Mouse (Mus musculus): Measurements from ENCODE around the gene Ccdc191. TPM values are rescaled to one million over a fixed set of nuclear protein-coding genes. Genes with fewer than 3 reads are reported as not detected.

Gene Ccdc191
- 6.6 and 6.7 TPM in 2 replicates for polyA plus RNA-seq (2014; fragmentation: Nextera tagmentation; extraction: Ambion mirVana)

DNA sequence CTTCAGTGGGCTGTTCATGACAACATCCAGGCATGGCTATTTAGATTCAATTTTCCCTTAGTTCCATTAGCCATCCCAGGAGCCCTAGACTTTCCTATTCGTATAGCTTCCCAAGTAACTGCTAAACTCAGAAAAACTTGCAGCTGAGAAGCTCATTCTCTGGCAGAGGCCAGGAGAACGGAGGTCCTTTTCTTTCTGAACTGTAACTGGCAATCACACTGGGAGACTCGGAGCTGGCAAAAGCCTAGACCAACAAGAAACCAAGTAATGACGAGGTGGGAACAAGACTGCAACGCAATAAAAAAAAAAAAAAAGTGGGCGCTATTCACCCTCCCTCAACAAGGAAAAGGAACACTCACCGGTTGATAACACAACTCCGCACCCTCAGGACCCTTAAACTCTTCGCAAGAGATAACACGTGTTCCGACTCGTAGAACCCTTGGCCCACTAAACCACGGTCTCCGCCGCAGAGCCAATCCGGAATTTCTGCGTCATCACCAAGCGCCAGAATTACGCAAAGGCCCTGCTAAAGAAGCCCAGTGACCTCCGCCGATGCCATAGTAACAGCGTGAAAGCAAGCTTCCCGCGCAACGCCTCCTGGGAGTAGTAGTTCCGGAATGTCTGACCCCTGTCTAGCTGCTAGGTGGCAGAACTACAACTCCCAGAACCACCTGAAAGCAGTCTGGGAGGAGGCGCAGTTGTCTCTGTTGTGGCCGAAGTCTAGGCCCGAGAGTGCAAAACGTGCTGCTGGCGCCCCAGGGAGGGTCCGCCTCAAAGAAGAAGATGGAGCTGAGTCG, at the start of gene Ccdc191:
TSS of gene Ccdc191 (plus strand) at position 593 of the 797 bp plus-strand sequence.
- peak; percentile 100 for ATAC-seq
- H3K4me2 ChIP-seq (ENCODE audit: low read length) = peak within 1 kb of the TSS; percentile 89
- H3K36me3 ChIP-seq (ENCODE audit: control insufficient read depth, insufficient read depth, low read length) = no peaks in the 10 kb centered on the region
- peaks cover 7% of the 10 kb centered on the region for H3K4me1 ChIP-seq (ENCODE audit: control insufficient read depth, insufficient read depth, low read length)
- H3K4me3 ChIP-seq (ENCODE audit: low read depth, low read length) = peak within 1 kb of the TSS; percentile 65
- H3K27me3 ChIP-seq (replicated peaks; ENCODE audit: control insufficient read depth, insufficient read depth, low read length) = no peaks in the 10 kb centered on the region
- under 1% methylated on average over 33 of the region's 33 CpGs for WGBS
- DNase-seq (ENCODE audit: low spot score) = peak; percentile 100
- H3K9ac ChIP-seq (ENCODE audit: low read length) = peak within 1 kb of the TSS; percentile 88
- H3K27ac ChIP-seq (ENCODE audit: low read depth, low read length) = peak within 1 kb of the TSS; percentile 23; the same call in 1 of the 2 replicates
- H3K9me3 ChIP-seq (replicated peaks; ENCODE audit: control insufficient read depth, low read length) = no peaks in the 10 kb centered on the region

GRCm38 (mm10) chr16:43841236-43841635, 48.4 kb upstream of the Ccdc191 start:
- H3K9me3 ChIP-seq (replicated peaks; ENCODE audit: control insufficient read depth, low read length) = no peaks in the 10 kb centered on the region
- 91% methylated on average over 1 of the region's 1 CpGs for WGBS
- H3K36me3 ChIP-seq (ENCODE audit: control insufficient read depth, insufficient read depth, low read length) = no peaks in the 10 kb centered on the region
- H3K4me3 ChIP-seq (ENCODE audit: low read depth, low read length) = no peak overlapping the region
- no peaks in the 10 kb centered on the region for H3K27me3 ChIP-seq (replicated peaks; ENCODE audit: control insufficient read depth, insufficient read depth, low read length)
- ATAC-seq (no peak), DNase-seq (ENCODE audit: low spot score) (no peak)
- no peak overlapping the region for H3K4me2 ChIP-seq (ENCODE audit: low read length)
- H3K27ac ChIP-seq (ENCODE audit: low read depth, low read length) = no peak overlapping the region
- no peaks in the 10 kb centered on the region for H3K4me1 ChIP-seq (ENCODE audit: control insufficient read depth, insufficient read depth, low read length)
- no peak overlapping the region for H3K9ac ChIP-seq (ENCODE audit: low read length)

DNA sequence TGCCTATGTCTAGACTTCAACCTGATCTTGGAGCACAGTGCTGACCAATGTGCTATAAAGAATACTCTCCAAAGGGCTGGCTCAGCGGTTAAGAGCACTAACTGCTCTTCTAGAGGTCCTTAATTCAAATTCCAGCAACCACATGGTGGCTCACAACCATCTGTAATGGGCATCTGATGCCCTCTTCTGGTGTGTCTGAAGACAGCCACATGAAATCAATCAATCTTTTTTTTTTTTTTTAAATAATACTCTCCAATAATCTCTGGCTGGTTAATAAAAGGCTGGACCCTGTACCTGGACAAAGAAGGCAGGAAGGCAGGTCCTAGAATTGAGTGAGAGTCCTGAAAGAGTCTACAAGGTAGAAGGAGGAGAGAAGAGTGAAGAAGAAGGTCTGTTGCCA, 39.8 kb upstream of the Ccdc191 start:
- Histone ChIP-seq H3K9ac (ENCODE audit: low read length) (no peak overlapping the region), H3K27ac (ENCODE audit: low read depth, low read length) (no peak overlapping the region), H3K4me2 (ENCODE audit: low read length) (no peak overlapping the region), H3K36me3 (ENCODE audit: control insufficient read depth, insufficient read depth, low read length) (no peaks in the 10 kb centered on the region), H3K27me3 (replicated peaks; ENCODE audit: control insufficient read depth, insufficient read depth, low read length) (no peaks in the 10 kb centered on the region), H3K4me1 (ENCODE audit: control insufficient read depth, insufficient read depth, low read length) (no peaks in the 10 kb centered on the region), H3K4me3 (ENCODE audit: low read depth, low read length) (no peak overlapping the region), H3K9me3 (replicated peaks; ENCODE audit: control insufficient read depth, low read length) (no peaks in the 10 kb centered on the region)
- WGBS = 61% methylated on average over 1 of the region's 1 CpGs
- DNase-seq (ENCODE audit: low spot score) = no peak
- ATAC-seq = no peak

DNA sequence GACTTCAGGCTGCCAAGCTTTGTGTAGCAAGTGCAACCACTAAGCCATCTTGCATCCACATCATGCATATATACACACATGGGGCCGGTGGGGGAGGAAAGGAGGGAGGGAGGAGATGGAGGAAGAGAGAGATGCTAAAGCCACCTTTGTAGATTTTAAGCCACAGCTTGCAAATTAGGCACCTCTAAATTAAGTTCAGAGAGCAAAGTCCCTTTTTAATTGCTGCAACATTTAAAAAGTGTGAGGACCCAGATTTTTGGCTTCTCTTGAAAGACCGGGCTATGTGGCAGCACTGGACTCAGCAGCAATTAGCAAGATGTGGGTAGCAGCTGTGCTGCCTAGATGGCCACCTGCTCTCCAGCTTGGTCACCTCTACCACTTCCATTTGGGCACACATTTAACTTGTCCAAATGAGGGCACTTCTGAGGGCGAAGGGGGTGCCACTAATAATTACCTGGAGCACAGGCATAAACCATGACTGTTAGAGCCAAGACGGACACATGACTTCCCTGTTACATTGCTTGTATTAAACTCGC, 30.6 kb upstream of the Ccdc191 start:
- peaks cover 21% of the 10 kb centered on the region for H3K36me3 ChIP-seq (ENCODE audit: control insufficient read depth, insufficient read depth, low read length)
- H3K27me3 ChIP-seq (replicated peaks; ENCODE audit: control insufficient read depth, insufficient read depth, low read length) = no peaks in the 10 kb centered on the region
- DNase-seq (ENCODE audit: low spot score) = peak; percentile 51
- H3K9me3 ChIP-seq (replicated peaks; ENCODE audit: control insufficient read depth, low read length) = no peaks in the 10 kb centered on the region
- no peaks in the 10 kb centered on the region for H3K4me1 ChIP-seq (ENCODE audit: control insufficient read depth, insufficient read depth, low read length)
- 79% methylated on average over 5 of the region's 5 CpGs for WGBS
- no peak overlapping the region for H3K27ac ChIP-seq (ENCODE audit: low read depth, low read length)
- ATAC-seq = peak; percentile 42
- no peak overlapping the region for H3K9ac ChIP-seq (ENCODE audit: low read length)
- H3K4me3 ChIP-seq (ENCODE audit: low read depth, low read length) = no peak overlapping the region
- H3K4me2 ChIP-seq (ENCODE audit: low read length) = no peak overlapping the region

DNA sequence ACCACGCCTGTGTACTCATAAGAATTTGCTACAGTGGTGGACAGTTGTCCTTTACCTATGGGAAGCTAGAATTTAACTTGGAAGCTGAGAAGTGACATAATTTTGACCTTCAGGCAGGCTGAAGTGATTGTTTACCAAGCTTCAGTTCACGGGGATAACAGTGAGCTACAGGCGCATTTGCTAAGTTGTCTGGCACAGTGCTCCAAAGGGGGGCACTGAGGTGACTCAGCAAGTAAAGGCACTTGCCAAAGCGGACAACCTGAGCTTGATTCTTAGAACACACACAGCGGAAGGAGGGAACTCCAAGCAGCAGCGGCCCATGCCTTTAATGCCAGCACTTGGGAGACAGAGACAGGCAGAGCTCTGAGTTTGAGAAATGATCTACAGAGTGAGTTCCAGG, 29.0 kb upstream of the Ccdc191 start:
- peaks cover 25% of the 10 kb centered on the region for H3K36me3 ChIP-seq (ENCODE audit: control insufficient read depth, insufficient read depth, low read length)
- 78% methylated on average over 6 of the region's 6 CpGs for WGBS
- no peak overlapping the region for H3K4me2 ChIP-seq (ENCODE audit: low read length)
- no peaks in the 10 kb centered on the region for H3K4me1 ChIP-seq (ENCODE audit: control insufficient read depth, insufficient read depth, low read length)
- H3K27me3 ChIP-seq (replicated peaks; ENCODE audit: control insufficient read depth, insufficient read depth, low read length) = no peaks in the 10 kb centered on the region
- H3K9me3 ChIP-seq (replicated peaks; ENCODE audit: control insufficient read depth, low read length) = no peaks in the 10 kb centered on the region
- ATAC-seq (no peak), DNase-seq (ENCODE audit: low spot score) (no peak)
- H3K4me3 ChIP-seq (ENCODE audit: low read depth, low read length) = no peak overlapping the region
- H3K27ac ChIP-seq (ENCODE audit: low read depth, low read length) = no peak overlapping the region
- no peak overlapping the region for H3K9ac ChIP-seq (ENCODE audit: low read length)

DNA sequence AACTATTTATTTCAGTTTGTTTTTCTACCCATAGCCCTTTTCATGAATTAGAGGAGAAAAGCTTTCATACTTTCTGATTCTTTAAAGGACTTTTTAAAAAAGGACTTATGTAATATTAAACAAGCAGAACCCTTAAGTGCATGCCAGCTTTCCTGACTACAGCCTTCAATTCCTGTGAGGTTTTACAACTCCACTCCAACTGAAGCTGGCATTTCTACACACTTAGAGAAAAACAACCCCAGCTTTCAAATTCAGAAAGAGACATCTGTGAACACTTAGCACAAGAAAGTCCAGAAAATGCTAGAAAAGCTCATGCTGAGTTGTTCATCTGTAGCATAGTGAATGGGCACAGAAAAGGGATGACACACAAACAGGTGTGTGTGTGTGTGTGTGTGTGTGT, 19.8 kb upstream of the Ccdc191 start:
- no peaks in the 10 kb centered on the region for H3K9me3 ChIP-seq (replicated peaks; ENCODE audit: control insufficient read depth, low read length)
- peaks cover 50% of the 10 kb centered on the region for H3K36me3 ChIP-seq (ENCODE audit: control insufficient read depth, insufficient read depth, low read length)
- no peak overlapping the region for H3K4me3 ChIP-seq (ENCODE audit: low read depth, low read length)
- H3K27me3 ChIP-seq (replicated peaks; ENCODE audit: control insufficient read depth, insufficient read depth, low read length) = no peaks in the 10 kb centered on the region
- no peaks in the 10 kb centered on the region for H3K4me1 ChIP-seq (ENCODE audit: control insufficient read depth, insufficient read depth, low read length)
- DNase-seq (ENCODE audit: low spot score) (no peak), ATAC-seq (no peak)
- H3K27ac ChIP-seq (ENCODE audit: low read depth, low read length) = no peak overlapping the region
- H3K9ac ChIP-seq (ENCODE audit: low read length) = no peak overlapping the region
- H3K4me2 ChIP-seq (ENCODE audit: low read length) = no peak overlapping the region

DNA sequence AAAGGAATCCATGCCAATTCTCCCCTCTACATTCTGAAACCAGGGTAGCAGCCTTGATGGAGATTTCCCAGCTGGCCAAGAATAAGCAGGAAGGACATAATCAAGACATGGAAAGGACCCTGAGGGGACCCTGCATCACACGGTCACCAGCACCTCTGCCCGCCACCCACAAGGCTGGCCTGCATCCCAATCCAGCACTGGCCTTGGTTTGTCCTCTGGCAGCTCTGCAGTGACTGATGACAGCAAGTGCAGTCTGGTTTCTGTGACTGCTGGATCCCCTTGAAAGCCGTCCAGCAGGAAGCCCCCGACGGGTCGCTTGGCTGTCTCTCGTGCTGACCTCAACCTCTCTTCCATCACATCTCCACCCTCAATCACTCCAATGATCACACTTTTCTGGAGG, 18.2 kb upstream of the Ccdc191 start:
- H3K4me1 ChIP-seq (ENCODE audit: control insufficient read depth, insufficient read depth, low read length) = no peaks in the 10 kb centered on the region
- ATAC-seq (no peak), DNase-seq (ENCODE audit: low spot score) (no peak)
- WGBS = 91% methylated on average over 7 of the region's 7 CpGs
- no peaks in the 10 kb centered on the region for H3K9me3 ChIP-seq (replicated peaks; ENCODE audit: control insufficient read depth, low read length)
- no peak overlapping the region for H3K27ac ChIP-seq (ENCODE audit: low read depth, low read length)
- H3K9ac ChIP-seq (ENCODE audit: low read length) = no peak overlapping the region
- H3K36me3 ChIP-seq (ENCODE audit: control insufficient read depth, insufficient read depth, low read length) = peaks cover 64% of the 10 kb centered on the region
- no peak overlapping the region for H3K4me3 ChIP-seq (ENCODE audit: low read depth, low read length)
- H3K4me2 ChIP-seq (ENCODE audit: low read length) = no peak overlapping the region
- H3K27me3 ChIP-seq (replicated peaks; ENCODE audit: control insufficient read depth, insufficient read depth, low read length) = no peaks in the 10 kb centered on the region

DNA sequence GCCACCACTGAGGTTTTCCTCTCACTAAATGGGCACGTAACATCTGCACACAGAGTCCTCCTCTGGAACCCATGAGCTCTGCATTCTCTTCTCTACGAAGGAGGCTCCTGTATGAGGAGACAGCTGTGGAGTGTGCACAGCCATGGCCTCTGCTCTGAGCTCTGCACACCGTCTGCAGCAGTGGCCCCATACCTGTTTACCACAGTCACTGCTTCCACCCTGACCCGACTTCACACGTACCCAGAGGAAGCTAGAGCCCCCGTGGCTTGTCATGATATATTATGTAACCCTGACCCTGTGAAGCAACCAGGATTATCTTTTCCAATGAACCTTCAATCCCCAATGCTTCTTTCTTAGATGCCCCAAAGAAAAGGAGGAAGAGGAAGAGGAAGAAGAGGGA, 9.8 kb upstream of the Ccdc191 start:
- Histone ChIP-seq H3K9ac (ENCODE audit: low read length) (no peak overlapping the region), H3K36me3 (ENCODE audit: control insufficient read depth, insufficient read depth, low read length) (peaks cover 42% of the 10 kb centered on the region), H3K4me3 (ENCODE audit: low read depth, low read length) (no peak overlapping the region), H3K27ac (ENCODE audit: low read depth, low read length) (no peak overlapping the region), H3K4me1 (ENCODE audit: control insufficient read depth, insufficient read depth, low read length) (no peaks in the 10 kb centered on the region), H3K4me2 (ENCODE audit: low read length) (no peak overlapping the region), H3K27me3 (replicated peaks; ENCODE audit: control insufficient read depth, insufficient read depth, low read length) (no peaks in the 10 kb centered on the region), H3K9me3 (replicated peaks; ENCODE audit: control insufficient read depth, low read length) (no peaks in the 10 kb centered on the region)
- no peak for DNase-seq (ENCODE audit: low spot score)
- WGBS = 95% methylated on average over 6 of the region's 6 CpGs
- no peak for ATAC-seq

DNA sequence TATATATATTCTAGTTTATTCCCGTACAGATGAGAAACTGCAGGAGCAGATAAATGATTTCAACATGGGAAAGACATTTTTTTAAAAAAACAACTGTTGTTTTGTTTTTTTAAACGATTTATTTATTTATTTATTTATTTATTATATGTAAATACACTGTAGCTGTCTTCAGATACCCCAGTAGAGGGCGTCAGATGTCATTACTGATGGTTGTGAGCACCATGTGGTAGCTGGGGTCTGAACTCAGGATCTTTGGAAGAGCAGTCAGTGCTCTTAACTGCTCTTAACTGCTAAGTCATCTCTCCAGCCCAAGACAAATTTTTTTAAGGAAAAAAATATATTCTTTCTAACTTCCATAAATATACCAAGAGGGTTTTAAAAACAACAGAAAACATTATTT, 8.0 kb upstream of the Ccdc191 start:
- H3K36me3 ChIP-seq (ENCODE audit: control insufficient read depth, insufficient read depth, low read length) = peaks cover 26% of the 10 kb centered on the region
- no peaks in the 10 kb centered on the region for H3K27me3 ChIP-seq (replicated peaks; ENCODE audit: control insufficient read depth, insufficient read depth, low read length)
- no peak overlapping the region for H3K4me2 ChIP-seq (ENCODE audit: low read length)
- no peaks in the 10 kb centered on the region for H3K9me3 ChIP-seq (replicated peaks; ENCODE audit: control insufficient read depth, low read length)
- no peak for ATAC-seq
- H3K4me3 ChIP-seq (ENCODE audit: low read depth, low read length) = no peak overlapping the region
- H3K4me1 ChIP-seq (ENCODE audit: control insufficient read depth, insufficient read depth, low read length) = no peaks in the 10 kb centered on the region
- WGBS = 66% methylated on average over 3 of the region's 3 CpGs
- no peak overlapping the region for H3K9ac ChIP-seq (ENCODE audit: low read length)
- no peak for DNase-seq (ENCODE audit: low spot score)
- H3K27ac ChIP-seq (ENCODE audit: low read depth, low read length) = no peak overlapping the region

Data from forebrain, embryonic 14.5 days (tissue).